Mouse (Mus musculus) forebrain, postnatal 0 days (tissue): ENCODE results near the gene Gpx5. TPM values are rescaled to one million over a fixed set of nuclear protein-coding genes. Genes with fewer than 3 reads are reported as not detected.

Source experiments
- ATAC-seq: fragments of 200-750 bp; cut with Nextera tagmentation; 2 replicates; pipeline ENCODE4 v1.8.0; 2017; ENCODE audit warnings: mild to moderate bottlenecking, moderate library complexity
- DNase-seq: peaks from one replicate; pipeline ENCODE4 v3.0.0-alpha.2; 2015
- H3K27ac ChIP-seq: fragments of 300-500 bp; sonication (generic); 2 replicates; pipeline ENCODE4 v1.5.1; 2014; ENCODE audit warnings: low read depth, mild to moderate bottlenecking, antibody characterized with exemption, low read length, moderate library complexity, mixed read lengths
- H3K27me3 ChIP-seq: fragments of 300-500 bp; sonication (generic); 2 replicates; pipeline ENCODE4 v1.6.1; 2014; ENCODE audit warnings: mild to moderate bottlenecking, low read length, mixed read lengths; ENCODE audit not compliant: insufficient read depth
- H3K36me3 ChIP-seq: fragments of 300-500 bp; sonication (generic); 2 replicates; pipeline ENCODE4 v1.6.1; 2014; ENCODE audit warnings: mild to moderate bottlenecking, moderate library complexity; ENCODE audit not compliant: insufficient read depth
- H3K4me1 ChIP-seq: fragments of 300-500 bp; sonication (generic); 2 replicates; pipeline ENCODE4 v1.6.1; 2014; ENCODE audit warnings: antibody characterized with exemption; ENCODE audit not compliant: insufficient read depth
- H3K4me2 ChIP-seq: fragments of 300-500 bp; sonication (generic); 2 replicates; pipeline ENCODE4 v1.6.1; 2014; ENCODE audit warnings: low read depth, mild to moderate bottlenecking, moderate library complexity
- H3K4me3 ChIP-seq: fragments of 300-500 bp; sonication (generic); 2 replicates; pipeline ENCODE4 v1.5.1; 2014; ENCODE audit warnings: low read depth, low read length, mixed read lengths
- H3K9ac ChIP-seq: fragments of 300-500 bp; sonication (generic); 2 replicates; pipeline ENCODE4 v1.6.1; 2014; ENCODE audit warnings: mild to moderate bottlenecking
- H3K9me3 ChIP-seq: fragments of 300-500 bp; sonication (generic); 2 replicates; pipeline ENCODE4 v1.6.1; 2016; ENCODE audit warnings: low read length
- CTCF ChIP-seq: sonication (generic); IDR thresholded peaks from 2 replicates; pipeline ENCODE4 v1.5.1; 2016; ENCODE audit warnings: antibody characterized with exemption, control low read depth, low read depth
- WGBS: fragments of 180-500 bp; shearing (Covaris S2); extraction: QIAGEN DNeasy Blood & Tissue Kit; methylation state at CpG from one replicate; pipeline ENCODE4 v1.1.7; 2014; 5-methylcytosine and 5-hydroxymethylcytosine counted together
- polyA plus RNA-seq: library from polyadenylated mRNA; unstranded; fragments of >200 nt; fragmentation: Nextera tagmentation; extraction: Ambion mirVana; gene quantifications from 2 replicates; pipeline ENCODE4 v1.2.1, GENCODE M21; 2015
- total RNA-seq: library from RNA; depleted of rRNA; stranded (reverse); fragments of >200 nt; gene quantifications from 2 replicates; pipeline ENCODE4 v1.2.3, GENCODE M21; 2014

Gpx5 gene
- total and polyA plus RNA-seq, 2 experiments from 2014 or later: not detected

- no peak for DNase-seq
- Histone ChIP-seq H3K9ac (no peak overlapping the region), H3K27me3 (no peaks in the 10 kb centered on the region), H3K4me3 (no peak overlapping the region), H3K9me3 (no peaks in the 10 kb centered on the region), H3K4me2 (no peak overlapping the region), H3K27ac (no peak overlapping the region), H3K4me1 (no peaks in the 10 kb centered on the region), H3K36me3 (no peaks in the 10 kb centered on the region)
- no peak for ATAC-seq
- WGBS: 37% methylated on average over 3 of the region's 3 CpGs
- TF ChIP-seq CTCF: no peak
Measured at GRCm38 (mm10) chr13:21298557-21298956, 6.0 kb upstream of the Gpx5 start.

- no peak overlapping the region for H3K27ac ChIP-seq
- no peaks in the 10 kb centered on the region for H3K27me3 ChIP-seq
- H3K4me1 ChIP-seq: no peaks in the 10 kb centered on the region
- peak; percentile 68 for ATAC-seq
- DNase-seq: peak; percentile 97
- no peak for TF ChIP-seq CTCF
- H3K4me2 ChIP-seq: peak overlapping the region; percentile 58
- peak overlapping the region; percentile 37 for H3K4me3 ChIP-seq
- H3K9ac ChIP-seq: peak overlapping the region; percentile 3; the same call in 1 of the 2 replicates
- under 1% methylated on average over 13 of the region's 13 CpGs for whole genome bisulfite sequencing
- H3K36me3 ChIP-seq: no peaks in the 10 kb centered on the region
- no peaks in the 10 kb centered on the region for H3K9me3 ChIP-seq
Measured at GRCm38 (mm10) chr13:21279559-21279958, 13.0 kb downstream of the Gpx5 start.

DNA sequence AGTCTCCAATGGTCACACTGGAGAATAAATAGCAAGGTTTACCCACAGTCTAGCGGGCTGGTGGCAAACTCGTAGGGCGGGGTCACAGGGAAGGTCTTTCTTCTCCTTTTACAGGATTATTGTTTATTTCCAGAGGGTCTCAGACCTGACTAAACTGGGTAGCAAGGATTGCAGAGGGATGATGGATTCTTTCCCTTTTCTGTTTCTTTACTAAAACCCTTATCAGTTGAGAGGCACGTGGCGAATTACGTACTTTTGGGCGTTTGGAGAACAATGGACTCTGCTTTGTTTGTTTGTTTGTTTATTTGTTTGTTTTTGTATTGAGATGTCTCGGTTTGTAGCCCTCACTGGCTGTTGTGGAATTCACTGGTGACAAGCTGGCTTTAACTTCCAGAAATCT lies 13.5 kb downstream of the Gpx5 start:
- no peaks in the 10 kb centered on the region for H3K27me3 ChIP-seq
- ATAC-seq (peak; percentile 5; the same call in 1 of the 2 replicates), DNase-seq (no peak)
- peak overlapping the region; percentile 58 for H3K4me2 ChIP-seq
- WGBS: 4% methylated on average over 8 of the region's 8 CpGs
- H3K9ac ChIP-seq: peak overlapping the region; percentile 3
- no peak for TF ChIP-seq CTCF
- H3K4me3 ChIP-seq: peak overlapping the region; percentile 37
- no peaks in the 10 kb centered on the region for H3K36me3 ChIP-seq
- no peaks in the 10 kb centered on the region for H3K9me3 ChIP-seq
- no peak overlapping the region for H3K27ac ChIP-seq
- H3K4me1 ChIP-seq: no peaks in the 10 kb centered on the region

- Histone ChIP-seq H3K36me3 (no peaks in the 10 kb centered on the region), H3K9ac (peak overlapping the region; percentile 45), H3K9me3 (no peaks in the 10 kb centered on the region), H3K4me3 (peak overlapping the region; percentile 50), H3K4me1 (no peaks in the 10 kb centered on the region), H3K4me2 (peak overlapping the region; percentile 62), H3K27ac (no peak overlapping the region), H3K27me3 (no peaks in the 10 kb centered on the region)
- no peak for TF ChIP-seq CTCF
- no peak for ATAC-seq
- WGBS: 0% methylated on average over 9 of the region's 9 CpGs
- peak; percentile 12 for DNase-seq
Measured at GRCm38 (mm10) chr13:21276551-21276950, 16.0 kb downstream of the Gpx5 start.

- peak; percentile 92 for DNase-seq
- H3K4me1 ChIP-seq: no peaks in the 10 kb centered on the region
- H3K36me3 ChIP-seq: no peaks in the 10 kb centered on the region
- H3K9ac ChIP-seq: peak overlapping the region; percentile 47
- H3K27ac ChIP-seq: 0 out of 2 replicates have a peak overlapping the region, but pooled peaks have one; percentile 51
- peak overlapping the region; percentile 50 for H3K4me3 ChIP-seq
- H3K4me2 ChIP-seq: peak overlapping the region; percentile 62
- WGBS: under 1% methylated on average over 25 of the region's 25 CpGs
- H3K27me3 ChIP-seq: no peaks in the 10 kb centered on the region
- H3K9me3 ChIP-seq: no peaks in the 10 kb centered on the region
- ATAC-seq: peak; percentile 81
- no peak for TF ChIP-seq CTCF
Measured at GRCm38 (mm10) chr13:21275815-21276550, 16.5 kb downstream of the Gpx5 start.

GRCm38 (mm10) chr13:21275021-21275814 lies 17.3 kb downstream of the Gpx5 start:
- peak; percentile 55 for TF ChIP-seq CTCF
- Histone ChIP-seq H3K27me3 (no peaks in the 10 kb centered on the region), H3K4me3 (peak overlapping the region; percentile 50), H3K27ac (peak overlapping the region; percentile 51; the same call in 1 of the 2 replicates), H3K9me3 (no peaks in the 10 kb centered on the region), H3K36me3 (no peaks in the 10 kb centered on the region), H3K9ac (peak overlapping the region; percentile 47), H3K4me1 (no peaks in the 10 kb centered on the region), H3K4me2 (peak overlapping the region; percentile 62)
- under 1% methylated on average over 29 of the region's 29 CpGs for WGBS
- DNase-seq: peak; percentile 68
- peak; percentile 70 for ATAC-seq

DNA sequence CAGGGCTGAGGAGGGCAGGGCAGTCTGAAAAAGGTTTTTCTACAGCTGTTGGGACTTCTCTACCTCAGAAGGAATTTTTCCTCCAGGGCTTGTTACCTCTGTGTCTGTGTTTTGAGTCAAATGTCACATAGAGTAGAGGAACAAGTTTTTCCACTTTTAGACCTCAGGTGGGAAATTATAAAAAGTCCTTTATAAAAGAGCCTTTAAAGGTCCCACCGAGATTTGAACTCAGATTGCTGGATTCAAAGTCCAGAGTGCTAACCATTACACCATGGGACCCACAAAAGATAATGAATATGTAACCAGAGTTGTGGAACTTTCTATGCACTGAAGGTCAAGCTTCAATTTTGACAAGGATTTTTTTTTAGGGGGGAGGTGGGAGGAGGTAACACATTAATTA lies 24.3 kb downstream of the Gpx5 start:
- Histone ChIP-seq H3K9me3 (no peaks in the 10 kb centered on the region), H3K27ac (no peak overlapping the region), H3K4me2 (peak overlapping the region; percentile 19; the same call in 1 of the 2 replicates), H3K36me3 (no peaks in the 10 kb centered on the region), H3K9ac (no peak overlapping the region), H3K4me3 (no peak overlapping the region), H3K27me3 (no peaks in the 10 kb centered on the region; the same call in none of the 2 replicates), H3K4me1 (no peaks in the 10 kb centered on the region)
- TF ChIP-seq CTCF: no peak
- DNase-seq (no peak), ATAC-seq (no peak)
- 5% methylated on average over 1 of the region's 1 CpGs for WGBS
